Mouse (Mus musculus) heart, adult 8-10 months (tissue): ENCODE results near the gene Ccdc194. TPM values are rescaled to one million over a fixed set of nuclear protein-coding genes. Genes with fewer than 3 reads are reported as not detected.
A peak's percentile ranks its signal among the peaks of the same experiment; 100 is the strongest.
"Not testable (repeated sequence)": the region's sequence is repeated elsewhere in the genome, so short reads cannot be mapped to it uniquely, and the experiment has no call there.

Source experiments
- DNase-seq: peaks from one replicate; pipeline ENCODE4 v3.0.0; 2022; ENCODE audit warnings: low spot score
- total RNA-seq, 4 experiments: library from RNA; stranded (reverse); gene quantifications; 2 replicates each; pipeline ENCODE4 v1.2.4; 2022

The Ccdc194 gene
- total RNA-seq, 4 experiments from 2014 or later = not detected

- no peak for DNase-seq
Observed at GRCm38 (mm10) chr8:71554001-71554400, 28.5 kb upstream of the Ccdc194 start.

GRCm38 (mm10) chr8:71552770-71553169, 27.3 kb upstream of the Ccdc194 start:
- no peak for DNase-seq

- no peak for DNase-seq
Observed at GRCm38 (mm10) chr8:71550754-71551153, 25.2 kb upstream of the Ccdc194 start.

GRCm38 (mm10) chr8:71547590-71547989, 22.1 kb upstream of the Ccdc194 start:
- no peak for DNase-seq

- DNase-seq = no peak
Observed at GRCm38 (mm10) chr8:71545053-71545452, 19.5 kb upstream of the Ccdc194 start.

- no peak for DNase-seq
Observed at GRCm38 (mm10) chr8:71543755-71544154, 18.2 kb upstream of the Ccdc194 start.

- DNase-seq = peak; percentile 99
Observed at GRCm38 (mm10) chr8:71542632-71543343, 17.3 kb upstream of the Ccdc194 start, which contains the start of gene Mvb12a. Mvb12a (plus strand) TSS chr8:71542922.

- peak; percentile 93 for DNase-seq
Observed at GRCm38 (mm10) chr8:71537028-71537867, 11.7 kb upstream of the Ccdc194 start, which contains the start of gene Bst2. Bst2 (minus strand) TSS chr8:71537456.

GRCm38 (mm10) chr8:71535663-71536062, 10.2 kb upstream of the Ccdc194 start:
- DNase-seq = no peak

GRCm38 (mm10) chr8:71534263-71534810, 8.8 kb upstream of the Ccdc194 start:
- DNase-seq = no peak

GRCm38 (mm10) chr8:71530735-71531467, 5.4 kb upstream of the Ccdc194 start:
- not testable (repeated sequence) for DNase-seq

GRCm38 (mm10) chr8:71528362-71529073, 3.0 kb upstream of the Ccdc194 start:
- DNase-seq = peak; percentile 66

GRCm38 (mm10) chr8:71527162-71527870, 1.8 kb upstream of the Ccdc194 start:
- DNase-seq = no peak

GRCm38 (mm10) chr8:71526272-71526671, 761 bp upstream of the Ccdc194 start:
- DNase-seq = no peak

GRCm38 (mm10) chr8:71521634-71522033, 3.9 kb downstream of the Ccdc194 start:
- DNase-seq = peak; percentile 96

GRCm38 (mm10) chr8:71519037-71519825, 6.3 kb downstream of the Ccdc194 start:
- DNase-seq = peak; percentile 77

GRCm38 (mm10) chr8:71516786-71517185, 8.7 kb downstream of the Ccdc194 start:
- DNase-seq = no peak

- DNase-seq = no peak
Observed at GRCm38 (mm10) chr8:71515043-71515442, 10.5 kb downstream of the Ccdc194 start.

- DNase-seq = no peak
Observed at GRCm38 (mm10) chr8:71513018-71513754, 12.3 kb downstream of the Ccdc194 start.
